Mouse (Mus musculus): ENCODE measurements around the gene Cuedc1. TPM values are rescaled to one million over a fixed set of nuclear protein-coding genes. Genes with fewer than 3 reads are reported as not detected.

The Cuedc1 gene
- polyA plus RNA-seq, 1 experiment from 2014 or later, result 40.3 TPM

- no peak overlapping the region for H3K4me3 ChIP-seq (replicated peaks; ENCODE audit: low read length)
- no peaks in the 10 kb centered on the region for H3K9me3 ChIP-seq (ENCODE audit: control insufficient read depth, low read length)
- peaks cover 22% of the 10 kb centered on the region for H3K4me1 ChIP-seq (replicated peaks; ENCODE audit: control insufficient read depth, insufficient read depth, low read length)
- no peaks in the 10 kb centered on the region for H3K27me3 ChIP-seq (replicated peaks; ENCODE audit: control insufficient read depth, insufficient read depth, low read length)
- H3K9ac ChIP-seq (replicated peaks; ENCODE audit: low read depth, low read length), result no peak overlapping the region
- no peak overlapping the region for H3K4me2 ChIP-seq (ENCODE audit: low read length)
- no peaks in the 10 kb centered on the region for H3K36me3 ChIP-seq (ENCODE audit: control insufficient read depth, insufficient read depth)
- 45% methylated on average over 7 of the region's 7 CpGs for WGBS
- ATAC-seq, result no peak
- peak overlapping the region; percentile 0; the same call in 1 of the 2 replicates for H3K27ac ChIP-seq (ENCODE audit: low read length)
These were observed 50.3 kb downstream of the Cuedc1 start for GRCm38 (mm10) chr11:88148015-88148637.

- Histone ChIP-seq H3K9ac (replicated peaks; ENCODE audit: low read depth, low read length) (no peak overlapping the region), H3K4me1 (replicated peaks; ENCODE audit: control insufficient read depth, insufficient read depth, low read length) (peaks cover 22% of the 10 kb centered on the region)
These were observed 50.9 kb downstream of the Cuedc1 start for GRCm38 (mm10) chr11:88148638-88149279.

GRCm38 (mm10) chr11:88151379-88152155, 53.7 kb downstream of the Cuedc1 start:
- no peaks in the 10 kb centered on the region for H3K9me3 ChIP-seq (ENCODE audit: control insufficient read depth, low read length)
- H3K27me3 ChIP-seq (replicated peaks; ENCODE audit: control insufficient read depth, insufficient read depth, low read length), result no peaks in the 10 kb centered on the region
- no peak overlapping the region for H3K4me2 ChIP-seq (ENCODE audit: low read length)
- WGBS, result 27% methylated on average over 7 of the region's 7 CpGs
- H3K36me3 ChIP-seq (ENCODE audit: control insufficient read depth, insufficient read depth), result no peaks in the 10 kb centered on the region
- H3K9ac ChIP-seq (replicated peaks; ENCODE audit: low read depth, low read length), result no peak overlapping the region
- peak; percentile 22; the same call in 1 of the 2 replicates for ATAC-seq
- H3K4me1 ChIP-seq (replicated peaks; ENCODE audit: control insufficient read depth, insufficient read depth, low read length), result peaks cover 20% of the 10 kb centered on the region
- H3K27ac ChIP-seq (ENCODE audit: low read length), result 0 out of 2 replicates have a peak overlapping the region, but pooled peaks have one; percentile 15
- no peak overlapping the region for H3K4me3 ChIP-seq (replicated peaks; ENCODE audit: low read length)

More at GRCm38 (mm10) chr11:88148638-88149279, 50.9 kb downstream of the Cuedc1 start:
- Histone ChIP-seq H3K27ac (ENCODE audit: low read length) (peak overlapping the region; percentile 34; the same call in 1 of the 2 replicates), H3K9me3 (ENCODE audit: control insufficient read depth, low read length) (no peaks in the 10 kb centered on the region), H3K27me3 (replicated peaks; ENCODE audit: control insufficient read depth, insufficient read depth, low read length) (no peaks in the 10 kb centered on the region), H3K4me2 (ENCODE audit: low read length) (no peak overlapping the region), H3K36me3 (ENCODE audit: control insufficient read depth, insufficient read depth) (no peaks in the 10 kb centered on the region), H3K4me3 (replicated peaks; ENCODE audit: low read length) (no peak overlapping the region)
- WGBS, result 3% methylated on average over 11 of the region's 11 CpGs
- peak; percentile 75 for ATAC-seq

GRCm38 (mm10) chr11:88153880-88154279, 56.0 kb downstream of the Cuedc1 start:
- H3K4me2 ChIP-seq (ENCODE audit: low read length), result no peak overlapping the region
- peaks cover 16% of the 10 kb centered on the region for H3K4me1 ChIP-seq (replicated peaks; ENCODE audit: control insufficient read depth, insufficient read depth, low read length)
- no peak overlapping the region for H3K4me3 ChIP-seq (replicated peaks; ENCODE audit: low read length)
- no peak overlapping the region for H3K9ac ChIP-seq (replicated peaks; ENCODE audit: low read depth, low read length)
- no peaks in the 10 kb centered on the region for H3K36me3 ChIP-seq (ENCODE audit: control insufficient read depth, insufficient read depth)
- 77% methylated on average over 5 of the region's 5 CpGs for WGBS
- no peak overlapping the region for H3K27ac ChIP-seq (ENCODE audit: low read length)
- no peaks in the 10 kb centered on the region for H3K27me3 ChIP-seq (replicated peaks; ENCODE audit: control insufficient read depth, insufficient read depth, low read length)
- ATAC-seq, result no peak
- no peaks in the 10 kb centered on the region for H3K9me3 ChIP-seq (ENCODE audit: control insufficient read depth, low read length)

- Histone ChIP-seq H3K27ac (ENCODE audit: low read length) (no peak overlapping the region), H3K9ac (replicated peaks; ENCODE audit: low read depth, low read length) (no peak overlapping the region), H3K4me2 (ENCODE audit: low read length) (no peak overlapping the region), H3K27me3 (replicated peaks; ENCODE audit: control insufficient read depth, insufficient read depth, low read length) (no peaks in the 10 kb centered on the region), H3K36me3 (ENCODE audit: control insufficient read depth, insufficient read depth) (no peaks in the 10 kb centered on the region), H3K4me1 (replicated peaks; ENCODE audit: control insufficient read depth, insufficient read depth, low read length) (peaks cover 14% of the 10 kb centered on the region), H3K9me3 (ENCODE audit: control insufficient read depth, low read length) (no peaks in the 10 kb centered on the region), H3K4me3 (replicated peaks; ENCODE audit: low read length) (no peak overlapping the region)
- no peak for ATAC-seq
- 88% methylated on average over 8 of the region's 8 CpGs for WGBS
These were observed 56.6 kb downstream of the Cuedc1 start for GRCm38 (mm10) chr11:88154500-88154899.

GRCm38 (mm10) chr11:88155451-88155850, 57.6 kb downstream of the Cuedc1 start:
- H3K27me3 ChIP-seq (replicated peaks; ENCODE audit: control insufficient read depth, insufficient read depth, low read length), result no peaks in the 10 kb centered on the region
- no peak for ATAC-seq
- H3K36me3 ChIP-seq (ENCODE audit: control insufficient read depth, insufficient read depth), result no peaks in the 10 kb centered on the region
- WGBS, result 75% methylated on average over 3 of the region's 3 CpGs
- no peak overlapping the region for H3K4me2 ChIP-seq (ENCODE audit: low read length)
- no peak overlapping the region for H3K9ac ChIP-seq (replicated peaks; ENCODE audit: low read depth, low read length)
- no peak overlapping the region for H3K4me3 ChIP-seq (replicated peaks; ENCODE audit: low read length)
- H3K9me3 ChIP-seq (ENCODE audit: control insufficient read depth, low read length), result no peaks in the 10 kb centered on the region
- H3K27ac ChIP-seq (ENCODE audit: low read length), result no peak overlapping the region
- peaks cover 14% of the 10 kb centered on the region for H3K4me1 ChIP-seq (replicated peaks; ENCODE audit: control insufficient read depth, insufficient read depth, low read length)

GRCm38 (mm10) chr11:88155998-88156397, 58.1 kb downstream of the Cuedc1 start:
- H3K4me1 ChIP-seq (replicated peaks; ENCODE audit: control insufficient read depth, insufficient read depth, low read length), result peaks cover 20% of the 10 kb centered on the region
- no peak overlapping the region for H3K27ac ChIP-seq (ENCODE audit: low read length)
- no peaks in the 10 kb centered on the region for H3K9me3 ChIP-seq (ENCODE audit: control insufficient read depth, low read length)
- 77% methylated on average over 8 of the region's 8 CpGs for WGBS
- H3K4me3 ChIP-seq (replicated peaks; ENCODE audit: low read length), result no peak overlapping the region
- H3K27me3 ChIP-seq (replicated peaks; ENCODE audit: control insufficient read depth, insufficient read depth, low read length), result no peaks in the 10 kb centered on the region
- H3K9ac ChIP-seq (replicated peaks; ENCODE audit: low read depth, low read length), result no peak overlapping the region
- H3K36me3 ChIP-seq (ENCODE audit: control insufficient read depth, insufficient read depth), result no peaks in the 10 kb centered on the region
- no peak overlapping the region for H3K4me2 ChIP-seq (ENCODE audit: low read length)
- ATAC-seq, result no peak

GRCm38 (mm10) chr11:88156403-88156802, 58.5 kb downstream of the Cuedc1 start:
- WGBS, result 53% methylated on average over 2 of the region's 2 CpGs
- Histone ChIP-seq H3K27ac (ENCODE audit: low read length) (no peak overlapping the region), H3K4me2 (ENCODE audit: low read length) (no peak overlapping the region), H3K27me3 (replicated peaks; ENCODE audit: control insufficient read depth, insufficient read depth, low read length) (no peaks in the 10 kb centered on the region), H3K9ac (replicated peaks; ENCODE audit: low read depth, low read length) (no peak overlapping the region), H3K9me3 (ENCODE audit: control insufficient read depth, low read length) (no peaks in the 10 kb centered on the region), H3K4me3 (replicated peaks; ENCODE audit: low read length) (no peak overlapping the region), H3K36me3 (ENCODE audit: control insufficient read depth, insufficient read depth) (no peaks in the 10 kb centered on the region), H3K4me1 (replicated peaks; ENCODE audit: control insufficient read depth, insufficient read depth, low read length) (peaks cover 20% of the 10 kb centered on the region)
- no peak for ATAC-seq

GRCm38 (mm10) chr11:88158842-88159246, 61.0 kb downstream of the Cuedc1 start:
- no peaks in the 10 kb centered on the region for H3K27me3 ChIP-seq (replicated peaks; ENCODE audit: control insufficient read depth, insufficient read depth, low read length)
- H3K4me1 ChIP-seq (replicated peaks; ENCODE audit: control insufficient read depth, insufficient read depth, low read length), result peaks cover 20% of the 10 kb centered on the region
- H3K36me3 ChIP-seq (ENCODE audit: control insufficient read depth, insufficient read depth), result no peaks in the 10 kb centered on the region
- 56% methylated on average over 5 of the region's 5 CpGs for WGBS
- ATAC-seq, result no peak
- H3K4me3 ChIP-seq (replicated peaks; ENCODE audit: low read length), result no peak overlapping the region
- H3K9ac ChIP-seq (replicated peaks; ENCODE audit: low read depth, low read length), result no peak overlapping the region
- H3K9me3 ChIP-seq (ENCODE audit: control insufficient read depth, low read length), result no peaks in the 10 kb centered on the region
- H3K4me2 ChIP-seq (ENCODE audit: low read length), result no peak overlapping the region
- H3K27ac ChIP-seq (ENCODE audit: low read length), result no peak overlapping the region
